Mouse (Mus musculus): ENCODE data around the gene Unc45a. TPM values are rescaled to one million over a fixed set of nuclear protein-coding genes. Genes with fewer than 3 reads are reported as not detected.

The Unc45a gene
- polyA plus RNA-seq, 1 experiment from 2014 or later, result 45.5 TPM

- no peak overlapping the region for H3K4me2 ChIP-seq
- no peak overlapping the region for H3K9ac ChIP-seq
- peaks cover 3% of the 10 kb centered on the region; the same call in 1 of the 2 replicates for H3K27me3 ChIP-seq
- H3K4me3 ChIP-seq (replicated peaks), result no peak overlapping the region
- no peaks in the 10 kb centered on the region for H3K36me3 ChIP-seq (replicated peaks)
- H3K9me3 ChIP-seq, result no peaks in the 10 kb centered on the region
- H3K4me1 ChIP-seq, result peaks cover 20% of the 10 kb centered on the region
- no peak for ATAC-seq (ENCODE audit: low FRiP score)
- 85% methylated on average over 12 of the region's 12 CpGs for WGBS
- no peak overlapping the region for H3K27ac ChIP-seq
Observed at GRCm38 (mm10) chr7:80373850-80374249, 33.0 kb upstream of the Unc45a start.

DNA sequence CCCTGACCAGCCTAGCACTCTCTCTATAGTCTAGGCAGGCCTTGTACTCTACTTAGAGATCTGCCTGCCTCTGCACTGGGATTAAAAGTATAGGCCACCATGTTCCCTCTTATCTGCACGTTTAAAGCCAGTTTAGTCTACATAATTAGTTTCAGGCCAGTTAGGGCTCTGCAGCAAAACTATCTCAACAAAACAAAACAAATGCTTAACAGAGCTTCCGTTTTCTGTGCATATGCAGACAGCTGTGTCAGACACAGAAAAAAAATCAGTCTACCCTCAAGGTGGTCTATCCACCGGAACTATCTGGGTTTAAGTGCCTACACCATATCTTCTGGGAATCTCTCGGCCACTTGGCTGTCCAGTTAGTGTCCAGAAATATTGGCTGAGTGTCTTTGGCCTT lies 32.5 kb upstream of the Unc45a start:
- Histone ChIP-seq H3K4me1 (peaks cover 20% of the 10 kb centered on the region), H3K27me3 (peaks cover 3% of the 10 kb centered on the region; the same call in 1 of the 2 replicates), H3K9ac (no peak overlapping the region), H3K4me2 (no peak overlapping the region), H3K9me3 (no peaks in the 10 kb centered on the region), H3K4me3 (replicated peaks) (no peak overlapping the region), H3K36me3 (replicated peaks) (peaks cover 3% of the 10 kb centered on the region), H3K27ac (no peak overlapping the region)
- ATAC-seq (ENCODE audit: low FRiP score), result no peak
- WGBS, result 84% methylated on average over 4 of the region's 4 CpGs

DNA sequence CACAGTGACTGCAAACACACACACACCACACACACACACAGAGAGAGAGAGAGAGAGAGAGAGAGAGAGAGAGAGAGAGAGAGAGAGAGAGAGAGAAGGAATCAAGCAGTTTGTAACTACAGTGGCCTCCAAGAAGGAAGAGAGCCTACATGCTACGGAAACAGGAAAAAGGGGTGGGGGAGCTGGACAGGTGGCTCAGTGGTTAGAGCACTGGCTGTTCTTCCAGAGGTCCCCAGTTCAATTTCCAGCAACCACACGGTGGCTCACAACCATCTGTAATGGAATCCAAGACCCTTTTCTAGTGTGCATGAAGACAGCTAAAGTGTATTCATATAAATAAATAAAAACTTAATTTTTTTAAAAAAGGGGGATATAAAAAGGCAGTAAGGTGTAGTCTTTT lies 31.9 kb upstream of the Unc45a start:
- H3K4me3 ChIP-seq (replicated peaks), result no peak overlapping the region
- 61% methylated on average over 2 of the region's 2 CpGs for WGBS
- no peak overlapping the region for H3K9ac ChIP-seq
- H3K27me3 ChIP-seq, result peaks cover 3% of the 10 kb centered on the region; the same call in 1 of the 2 replicates
- peaks cover 20% of the 10 kb centered on the region for H3K4me1 ChIP-seq
- no peak overlapping the region for H3K27ac ChIP-seq
- H3K9me3 ChIP-seq, result no peaks in the 10 kb centered on the region
- ATAC-seq (ENCODE audit: low FRiP score), result no peak
- H3K4me2 ChIP-seq, result no peak overlapping the region
- H3K36me3 ChIP-seq (replicated peaks), result peaks cover 10% of the 10 kb centered on the region

- no peaks in the 10 kb centered on the region for H3K9me3 ChIP-seq
- 83% methylated on average over 3 of the region's 3 CpGs for WGBS
- no peak overlapping the region for H3K27ac ChIP-seq
- no peak for ATAC-seq (ENCODE audit: low FRiP score)
- peaks cover 20% of the 10 kb centered on the region for H3K4me1 ChIP-seq
- H3K4me3 ChIP-seq (replicated peaks), result no peak overlapping the region
- H3K9ac ChIP-seq, result no peak overlapping the region
- H3K36me3 ChIP-seq (replicated peaks), result peaks cover 15% of the 10 kb centered on the region
- H3K4me2 ChIP-seq, result no peak overlapping the region
- peaks cover 3% of the 10 kb centered on the region; the same call in 1 of the 2 replicates for H3K27me3 ChIP-seq
Observed at GRCm38 (mm10) chr7:80372166-80372565, 31.4 kb upstream of the Unc45a start.

GRCm38 (mm10) chr7:80371041-80371751 lies 30.4 kb upstream of the Unc45a start, which contains the start of gene Man2a2:
Gene Man2a2, minus strand, starts transcription at chr7:80371375.
- Histone ChIP-seq H3K4me1 (peaks cover 20% of the 10 kb centered on the region), H3K9ac (peak within 1 kb of the TSS; percentile 89), H3K36me3 (replicated peaks) (peaks cover 25% of the 10 kb centered on the region), H3K4me3 (replicated peaks) (peak within 1 kb of the TSS; percentile 94), H3K27ac (peak within 1 kb of the TSS; percentile 68), H3K9me3 (no peaks in the 10 kb centered on the region), H3K27me3 (peaks cover 3% of the 10 kb centered on the region; the same call in 1 of the 2 replicates), H3K4me2 (peak within 1 kb of the TSS; percentile 82)
- WGBS, result under 1% methylated on average over 75 of the region's 86 CpGs
- peak; percentile 86 for ATAC-seq (ENCODE audit: low FRiP score)

- ATAC-seq (ENCODE audit: low FRiP score), result peak; percentile 68
- WGBS, result under 1% methylated on average over 28 of the region's 31 CpGs
- Histone ChIP-seq H3K4me1 (peaks cover 16% of the 10 kb centered on the region), H3K9me3 (no peaks in the 10 kb centered on the region), H3K4me2 (peak overlapping the region; percentile 82), H3K27me3 (peaks cover 3% of the 10 kb centered on the region; the same call in 1 of the 2 replicates), H3K36me3 (replicated peaks) (peaks cover 30% of the 10 kb centered on the region), H3K4me3 (replicated peaks) (peak overlapping the region; percentile 94), H3K9ac (peak overlapping the region; percentile 89), H3K27ac (peak overlapping the region; percentile 68)
Observed at GRCm38 (mm10) chr7:80370649-80371040, 29.8 kb upstream of the Unc45a start.

- Histone ChIP-seq H3K27ac (no peak overlapping the region), H3K4me1 (peaks cover 16% of the 10 kb centered on the region), H3K9me3 (no peaks in the 10 kb centered on the region), H3K36me3 (replicated peaks) (peaks cover 30% of the 10 kb centered on the region), H3K9ac (peak overlapping the region; percentile 89), H3K4me2 (peak overlapping the region; percentile 82), H3K4me3 (replicated peaks) (peak overlapping the region; percentile 94), H3K27me3 (peaks cover 3% of the 10 kb centered on the region; the same call in 1 of the 2 replicates)
- 64% methylated on average over 4 of the region's 4 CpGs for WGBS
- no peak for ATAC-seq (ENCODE audit: low FRiP score)
Observed at GRCm38 (mm10) chr7:80369967-80370431, 29.2 kb upstream of the Unc45a start.

- ATAC-seq (ENCODE audit: low FRiP score), result no peak
- Histone ChIP-seq H3K9me3 (no peaks in the 10 kb centered on the region), H3K27ac (no peak overlapping the region), H3K36me3 (replicated peaks) (peaks cover 36% of the 10 kb centered on the region), H3K4me3 (replicated peaks) (no peak overlapping the region), H3K4me2 (peak overlapping the region; percentile 82; the same call in 1 of the 2 replicates), H3K27me3 (peaks cover 3% of the 10 kb centered on the region; the same call in 1 of the 2 replicates), H3K4me1 (peaks cover 16% of the 10 kb centered on the region), H3K9ac (0 out of 2 replicates have a peak overlapping the region, but pooled peaks have one; percentile 17)
- WGBS, result 75% methylated on average over 5 of the region's 5 CpGs
Observed at GRCm38 (mm10) chr7:80369461-80369860, 28.7 kb upstream of the Unc45a start.

DNA sequence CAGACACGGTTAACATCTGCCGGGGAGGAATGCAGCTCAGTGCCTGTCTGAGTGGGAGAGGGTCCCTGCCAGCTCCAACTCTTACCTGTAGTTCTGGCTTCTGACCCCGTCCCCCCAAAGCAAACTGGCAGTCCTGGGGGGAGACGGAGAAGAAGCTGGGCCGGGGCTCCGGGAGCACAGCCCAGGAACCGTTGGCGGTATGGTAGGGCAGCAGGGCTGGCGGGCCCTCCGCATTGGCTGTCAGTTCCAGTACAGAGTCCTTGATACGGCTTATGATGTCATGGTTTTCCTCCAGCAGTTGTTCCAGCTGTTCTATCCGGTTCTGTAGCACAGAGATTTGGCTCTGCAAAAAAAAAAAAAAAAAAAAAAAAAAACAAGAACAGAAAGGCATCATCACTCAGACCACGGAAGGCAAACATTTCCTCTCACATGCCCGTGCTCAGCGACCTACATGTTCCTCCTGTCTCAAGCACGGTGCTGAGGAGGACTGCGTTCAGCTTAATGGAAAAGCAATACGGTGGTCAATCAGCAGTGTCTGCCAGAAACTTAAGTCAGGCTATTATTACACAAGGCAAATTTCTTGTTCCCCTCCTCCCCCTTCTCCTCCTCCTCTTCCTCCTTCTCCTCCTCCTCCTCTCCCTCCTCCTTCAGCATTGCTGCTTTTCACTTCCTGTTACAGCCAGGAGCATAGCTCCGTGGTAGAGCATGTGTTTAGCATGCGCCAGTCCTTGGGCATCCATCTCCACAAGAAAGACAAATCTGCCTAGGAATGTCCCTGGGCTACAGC lies 28.0 kb upstream of the Unc45a start:
- ATAC-seq (ENCODE audit: low FRiP score), result no peak
- H3K27me3 ChIP-seq, result peaks cover 3% of the 10 kb centered on the region; the same call in 1 of the 2 replicates
- H3K4me3 ChIP-seq (replicated peaks), result no peak overlapping the region
- H3K9ac ChIP-seq, result 0 out of 2 replicates have a peak overlapping the region, but pooled peaks have one; percentile 17
- H3K4me1 ChIP-seq, result peaks cover 16% of the 10 kb centered on the region
- no peak overlapping the region for H3K27ac ChIP-seq
- 88% methylated on average over 20 of the region's 20 CpGs for WGBS
- H3K9me3 ChIP-seq, result no peaks in the 10 kb centered on the region
- peaks cover 42% of the 10 kb centered on the region for H3K36me3 ChIP-seq (replicated peaks)
- H3K4me2 ChIP-seq, result 0 out of 2 replicates have a peak overlapping the region, but pooled peaks have one; percentile 82

- peaks cover 16% of the 10 kb centered on the region for H3K4me1 ChIP-seq
- H3K9ac ChIP-seq, result no peak overlapping the region
- H3K36me3 ChIP-seq (replicated peaks), result peaks cover 50% of the 10 kb centered on the region
- WGBS, result 92% methylated on average over 9 of the region's 9 CpGs
- H3K9me3 ChIP-seq, result no peaks in the 10 kb centered on the region
- ATAC-seq (ENCODE audit: low FRiP score), result no peak
- no peak overlapping the region for H3K27ac ChIP-seq
- no peak overlapping the region for H3K4me2 ChIP-seq
- H3K4me3 ChIP-seq (replicated peaks), result no peak overlapping the region
- H3K27me3 ChIP-seq, result peaks cover 3% of the 10 kb centered on the region; the same call in 1 of the 2 replicates
Observed at GRCm38 (mm10) chr7:80368009-80368408, 27.2 kb upstream of the Unc45a start.

GRCm38 (mm10) chr7:80367232-80367631 lies 26.4 kb upstream of the Unc45a start:
- ATAC-seq (ENCODE audit: low FRiP score), result no peak
- Histone ChIP-seq H3K9me3 (no peaks in the 10 kb centered on the region), H3K36me3 (replicated peaks) (peaks cover 58% of the 10 kb centered on the region), H3K4me1 (peaks cover 16% of the 10 kb centered on the region), H3K9ac (no peak overlapping the region), H3K27me3 (no peaks in the 10 kb centered on the region), H3K4me2 (no peak overlapping the region), H3K4me3 (replicated peaks) (no peak overlapping the region), H3K27ac (no peak overlapping the region)
- WGBS, result 98% methylated on average over 7 of the region's 7 CpGs

- 82% methylated on average over 2 of the region's 2 CpGs for WGBS
- Histone ChIP-seq H3K4me1 (peaks cover 16% of the 10 kb centered on the region), H3K27me3 (no peaks in the 10 kb centered on the region), H3K4me3 (replicated peaks) (no peak overlapping the region), H3K4me2 (no peak overlapping the region), H3K9ac (no peak overlapping the region), H3K36me3 (replicated peaks) (peaks cover 73% of the 10 kb centered on the region), H3K9me3 (no peaks in the 10 kb centered on the region), H3K27ac (no peak overlapping the region)
- no peak for ATAC-seq (ENCODE audit: low FRiP score)
Observed at GRCm38 (mm10) chr7:80365759-80366158, 25.0 kb upstream of the Unc45a start.
